Mouse (Mus musculus): ENCODE data around the gene Stim2. TPM values are rescaled to one million over a fixed set of nuclear protein-coding genes. Genes with fewer than 3 reads are reported as not detected.

Gene Stim2
- polyA plus RNA-seq, 1 experiment from 2014 or later, result 31.3 TPM

Other genes starting within 250 kb of the Stim2 start
- 66.9 and 71.5 TPM in 2 replicates for gene Tbc1d19, start 188.9 kb upstream of the Stim2 start, polyA plus RNA-seq (2015; fragmentation: Nextera tagmentation; extraction: Ambion mirVana)